Mouse (Mus musculus) intestine, embryonic 14.5 days (tissue): ENCODE measurements at regions not wholly inside any gene's neighbourhood (a gene's known extent, or its start where the extent isn't known, plus 50 kb on each side); places are given as distances from the start of the nearest gene placed in this dataset.
A peak's percentile ranks its signal among the peaks of the same experiment; 100 is the strongest.

Source experiments
- ATAC-seq: fragments of 200-750 bp; cut with Nextera tagmentation; replicated peaks from 2 replicates; pipeline ENCODE4 v1.8.0; 2017; ENCODE audit warnings: low read depth, moderate number of reproducible peaks, moderate TSS enrichment, moderate library complexity; ENCODE audit not compliant: low FRiP score, low TSS enrichment
- DNase-seq: peaks from one replicate; pipeline ENCODE4 v3.0.0-alpha.2; 2018; ENCODE audit warnings: low spot score
- H3K27ac ChIP-seq: fragments of 300-500 bp; sonication (generic); 2 replicates; pipeline ENCODE4 v1.5.1; 2014; ENCODE audit warnings: low read depth, mild to moderate bottlenecking, control low read depth
- H3K27me3 ChIP-seq: fragments of 300-500 bp; sonication (generic); replicated peaks from 2 replicates; pipeline ENCODE4 v1.6.1; 2014; ENCODE audit warnings: low read length, control low read depth; ENCODE audit not compliant: control insufficient read depth, insufficient read depth
- H3K36me3 ChIP-seq: fragments of 300-500 bp; sonication (generic); 2 replicates; pipeline ENCODE4 v1.6.1; 2014; ENCODE audit warnings: low read length, control low read depth; ENCODE audit not compliant: control insufficient read depth, insufficient read depth
- H3K4me1 ChIP-seq: fragments of 300-500 bp; sonication (generic); replicated peaks from 2 replicates; pipeline ENCODE4 v1.6.1; 2014; ENCODE audit warnings: low read length, control low read depth, mixed read lengths; ENCODE audit not compliant: control insufficient read depth, insufficient read depth
- H3K4me2 ChIP-seq: fragments of 300-500 bp; sonication (generic); 2 replicates; pipeline ENCODE4 v1.6.1; 2014; ENCODE audit warnings: low read length
- H3K4me3 ChIP-seq: fragments of 300-500 bp; sonication (generic); 2 replicates; pipeline ENCODE4 v1.5.1; 2014; ENCODE audit warnings: low read depth, low read length, control low read depth, mixed read lengths
- H3K9ac ChIP-seq: fragments of 300-500 bp; sonication (generic); 2 replicates; pipeline ENCODE4 v1.6.1; 2014; ENCODE audit warnings: mild to moderate bottlenecking, low read length
- H3K9me3 ChIP-seq: fragments of 300-500 bp; sonication (generic); 2 replicates; pipeline ENCODE4 v1.6.1; 2016; ENCODE audit warnings: low read length, control low read depth; ENCODE audit not compliant: control insufficient read depth
- WGBS: fragments of 180-500 bp; shearing (Covaris S2); extraction: QIAGEN DNeasy Blood & Tissue Kit; methylation state at CpG from one replicate; pipeline ENCODE4 v1.1.7; 2014; 5-methylcytosine and 5-hydroxymethylcytosine counted together

GRCm38 (mm10) chr6:127239529-127240471 lies 87.8 kb upstream of the Ccnd2 start:
- H3K9me3 ChIP-seq, result no peaks in the 10 kb centered on the region
- no peak for DNase-seq
- no peak overlapping the region for H3K27ac ChIP-seq
- 61% methylated on average over 12 of the region's 12 CpGs for WGBS
- no peak overlapping the region for H3K4me2 ChIP-seq
- no peak for ATAC-seq
- no peaks in the 10 kb centered on the region for H3K27me3 ChIP-seq
- H3K9ac ChIP-seq, result no peak overlapping the region
- no peaks in the 10 kb centered on the region for H3K36me3 ChIP-seq
- no peak overlapping the region for H3K4me3 ChIP-seq
- no peaks in the 10 kb centered on the region for H3K4me1 ChIP-seq

GRCm38 (mm10) chr6:127240472-127241375 lies 88.7 kb upstream of the Ccnd2 start:
- no peak overlapping the region for H3K4me2 ChIP-seq
- H3K4me3 ChIP-seq, result no peak overlapping the region
- 88% methylated on average over 19 of the region's 19 CpGs for WGBS
- no peak overlapping the region for H3K27ac ChIP-seq
- H3K27me3 ChIP-seq, result no peaks in the 10 kb centered on the region
- no peak overlapping the region for H3K9ac ChIP-seq
- no peak for ATAC-seq
- DNase-seq, result no peak
- no peaks in the 10 kb centered on the region for H3K9me3 ChIP-seq
- H3K36me3 ChIP-seq, result no peaks in the 10 kb centered on the region
- no peaks in the 10 kb centered on the region for H3K4me1 ChIP-seq

GRCm38 (mm10) chr6:127241693-127242425 lies 89.9 kb upstream of the Ccnd2 start:
- WGBS, result 67% methylated on average over 14 of the region's 14 CpGs
- H3K4me3 ChIP-seq, result no peak overlapping the region
- H3K4me2 ChIP-seq, result no peak overlapping the region
- no peaks in the 10 kb centered on the region for H3K4me1 ChIP-seq
- H3K9ac ChIP-seq, result no peak overlapping the region
- no peak for DNase-seq
- no peaks in the 10 kb centered on the region for H3K36me3 ChIP-seq
- H3K27me3 ChIP-seq, result no peaks in the 10 kb centered on the region
- ATAC-seq, result no peak
- no peak overlapping the region for H3K27ac ChIP-seq
- H3K9me3 ChIP-seq, result no peaks in the 10 kb centered on the region

GRCm38 (mm10) chr6:127243032-127243431 lies 91.0 kb upstream of the Ccnd2 start:
- WGBS, result 87% methylated on average over 2 of the region's 2 CpGs
- DNase-seq, result no peak
- H3K9ac ChIP-seq, result no peak overlapping the region
- no peak overlapping the region for H3K4me3 ChIP-seq
- H3K27ac ChIP-seq, result no peak overlapping the region
- H3K27me3 ChIP-seq, result no peaks in the 10 kb centered on the region
- no peak for ATAC-seq
- no peaks in the 10 kb centered on the region for H3K4me1 ChIP-seq
- H3K4me2 ChIP-seq, result no peak overlapping the region
- H3K36me3 ChIP-seq, result no peaks in the 10 kb centered on the region
- H3K9me3 ChIP-seq, result no peaks in the 10 kb centered on the region

- H3K4me3 ChIP-seq, result no peak overlapping the region
- no peaks in the 10 kb centered on the region for H3K9me3 ChIP-seq
- 68% methylated on average over 4 of the region's 4 CpGs for WGBS
- ATAC-seq (peak; percentile 84), DNase-seq (peak; percentile 68)
- H3K9ac ChIP-seq, result no peak overlapping the region
- no peaks in the 10 kb centered on the region for H3K36me3 ChIP-seq
- no peak overlapping the region for H3K27ac ChIP-seq
- H3K27me3 ChIP-seq, result no peaks in the 10 kb centered on the region
- no peak overlapping the region for H3K4me2 ChIP-seq
- H3K4me1 ChIP-seq, result peaks cover 12% of the 10 kb centered on the region
These were observed 93.9 kb upstream of the Ccnd2 start for GRCm38 (mm10) chr6:127245814-127246440.

GRCm38 (mm10) chr6:127246730-127247129 lies 94.7 kb upstream of the Ccnd2 start:
- H3K4me3 ChIP-seq, result no peak overlapping the region
- ATAC-seq (no peak), DNase-seq (no peak)
- H3K36me3 ChIP-seq, result no peaks in the 10 kb centered on the region
- no peak overlapping the region for H3K27ac ChIP-seq
- H3K4me1 ChIP-seq, result peaks cover 19% of the 10 kb centered on the region
- no peaks in the 10 kb centered on the region for H3K9me3 ChIP-seq
- H3K27me3 ChIP-seq, result no peaks in the 10 kb centered on the region
- WGBS, result 70% methylated on average over 7 of the region's 7 CpGs
- no peak overlapping the region for H3K4me2 ChIP-seq
- no peak overlapping the region for H3K9ac ChIP-seq

GRCm38 (mm10) chr6:127247343-127247742 lies 95.3 kb upstream of the Ccnd2 start:
- H3K27ac ChIP-seq, result no peak overlapping the region
- no peak for ATAC-seq
- WGBS, result 34% methylated on average over 5 of the region's 5 CpGs

More at GRCm38 (mm10) chr6:127247343-127247742, 95.3 kb upstream of the Ccnd2 start:
- DNase-seq, result no peak
- Histone ChIP-seq H3K27me3 (no peaks in the 10 kb centered on the region), H3K4me3 (no peak overlapping the region), H3K36me3 (no peaks in the 10 kb centered on the region), H3K4me1 (peaks cover 25% of the 10 kb centered on the region), H3K9ac (no peak overlapping the region), H3K9me3 (no peaks in the 10 kb centered on the region), H3K4me2 (no peak overlapping the region)
